Mouse (Mus musculus): ENCODE measurements around the gene Slain1.

The Slain1 gene

DNA sequence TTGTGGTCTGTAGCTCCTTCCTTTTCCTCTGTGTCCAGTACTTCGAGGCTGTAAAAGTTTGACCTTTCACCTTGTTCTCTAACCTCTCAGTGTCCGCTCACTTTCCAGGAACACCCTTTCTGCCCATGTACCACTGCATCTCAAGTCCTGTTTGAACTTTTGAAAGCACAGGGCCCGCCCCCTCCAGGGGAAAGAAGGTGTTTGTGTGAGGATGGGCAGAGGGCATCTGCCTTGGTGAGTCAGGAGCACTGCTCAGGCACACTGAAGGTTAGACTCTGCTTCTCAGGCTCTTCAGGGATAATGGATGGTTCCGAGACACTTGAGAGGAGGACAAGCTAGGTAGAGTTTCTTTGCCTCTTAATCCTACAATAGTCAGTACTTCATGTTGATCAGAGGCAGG is 7.8 kb downstream of the Slain1 start:
- in situ Hi-C loops (cut with MboI; ENCODE audit: low pct_unique_long_range_greater_than_20kb in 1 of 2, low sequenced_read_pairs in 2 of 2, unreplicated experiment in 1 of 2), result no loop called here

DNA sequence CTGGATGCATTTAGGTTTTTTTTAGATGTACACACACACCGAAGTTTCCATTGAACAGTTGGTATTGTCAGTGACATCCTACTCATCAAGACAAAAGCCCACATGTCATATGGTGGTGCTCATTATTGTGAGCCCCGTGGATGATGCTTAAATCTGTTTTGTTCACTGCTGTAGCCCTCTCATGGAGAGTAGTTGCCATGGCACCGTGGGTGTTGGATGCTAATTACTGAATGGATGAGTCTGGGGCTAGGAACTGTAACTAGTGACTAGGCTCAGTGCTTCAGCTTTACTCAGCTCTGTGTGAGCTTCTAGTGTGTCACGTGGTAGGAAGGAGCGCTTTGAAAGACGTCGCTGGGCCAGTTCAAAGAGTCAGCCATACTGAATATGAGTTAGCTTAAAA is 13.0 kb downstream of the Slain1 start:
- in situ Hi-C loops (cut with MboI; ENCODE audit: low pct_unique_long_range_greater_than_20kb in 1 of 2, low sequenced_read_pairs in 2 of 2, unreplicated experiment in 1 of 2), result no loop called here

- in situ Hi-C loops (cut with MboI; ENCODE audit: low pct_unique_long_range_greater_than_20kb in 1 of 2, low sequenced_read_pairs in 2 of 2, unreplicated experiment in 1 of 2), result no loop called here
Measured at GRCm38 (mm10) chr14:103664391-103664790, 14.4 kb downstream of the Slain1 start.

DNA sequence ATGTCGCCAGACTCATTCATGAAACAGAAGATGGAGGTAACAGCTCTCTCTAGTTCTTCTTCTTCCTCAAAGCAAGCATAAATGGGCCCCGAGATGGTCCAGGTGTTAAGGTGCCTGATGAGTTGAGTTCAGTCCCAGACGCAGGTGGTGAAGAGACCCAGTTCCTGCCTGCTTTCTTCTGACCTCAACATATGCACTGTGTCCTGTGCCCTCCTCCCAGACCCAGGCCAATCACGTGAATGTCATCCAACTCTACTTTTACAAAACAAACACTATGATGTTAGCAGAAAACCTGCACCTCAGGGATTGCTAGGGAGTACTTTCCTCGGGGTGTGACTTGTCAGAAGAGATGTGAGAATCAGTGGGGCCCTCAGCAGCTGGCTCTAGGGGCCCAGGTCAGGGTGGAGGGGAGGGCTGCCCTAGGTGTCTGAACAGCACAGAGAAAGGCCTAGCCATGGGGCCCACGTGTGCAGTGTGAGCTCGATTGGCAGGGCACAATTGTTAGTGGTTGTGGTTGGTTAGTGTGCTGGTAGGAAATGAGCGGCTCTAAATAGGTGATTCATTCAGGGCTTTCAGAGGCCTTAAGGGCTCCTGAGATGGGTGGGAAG is 16.4 kb downstream of the Slain1 start:
- in situ Hi-C loops (cut with MboI; ENCODE audit: low pct_unique_long_range_greater_than_20kb in 1 of 2, low sequenced_read_pairs in 2 of 2, unreplicated experiment in 1 of 2), result no loop called here

- in situ Hi-C loops (cut with MboI; ENCODE audit: low pct_unique_long_range_greater_than_20kb in 1 of 2, low sequenced_read_pairs in 2 of 2, unreplicated experiment in 1 of 2), result no loop called here
Measured at GRCm38 (mm10) chr14:103667036-103667435, 17.0 kb downstream of the Slain1 start.

DNA sequence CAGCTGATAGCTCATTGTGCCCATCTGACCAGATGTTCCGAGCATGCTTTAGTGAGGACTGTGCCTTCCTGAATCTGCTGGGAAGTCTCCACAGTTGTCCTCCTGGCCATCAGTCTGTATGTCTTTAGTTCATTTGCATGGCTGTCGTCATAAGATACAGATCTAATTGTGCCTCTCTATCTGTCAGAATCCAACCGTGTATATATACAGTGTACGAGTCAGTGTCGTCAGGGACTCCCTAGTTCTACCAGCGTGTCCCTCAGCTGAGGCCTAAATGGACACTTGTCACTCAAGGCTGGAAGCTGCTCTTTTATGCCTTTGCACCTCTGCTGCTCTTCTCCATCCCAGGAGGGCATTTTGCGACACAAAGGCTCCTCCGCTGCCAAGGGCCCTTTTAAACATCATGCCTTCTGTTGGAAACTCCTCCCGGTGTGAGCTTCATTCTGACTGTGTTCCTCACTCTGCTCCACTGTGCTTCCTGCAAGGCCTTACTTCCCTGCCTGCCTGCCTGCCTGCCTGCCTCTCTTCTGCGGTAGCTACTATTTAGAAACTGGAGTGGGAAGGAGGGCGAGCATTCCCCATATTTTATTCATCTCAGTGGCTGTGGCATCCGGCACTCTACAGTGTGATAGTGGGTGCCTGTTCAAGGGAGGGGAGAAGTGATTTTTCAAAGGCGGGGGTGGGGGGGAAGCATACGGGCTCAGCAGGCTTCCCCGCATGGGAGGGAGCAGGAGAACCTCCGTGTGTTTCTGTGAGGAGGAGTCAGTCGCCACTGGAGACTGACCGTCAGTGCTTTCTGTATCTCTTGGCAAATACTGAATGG is 29.6 kb downstream of the Slain1 start:
- in situ Hi-C loops (cut with MboI; ENCODE audit: low pct_unique_long_range_greater_than_20kb in 1 of 2, low sequenced_read_pairs in 2 of 2, unreplicated experiment in 1 of 2), result loop anchor here (10.0 kb wide), 1 partner anchor 125 kb away; no protein-coding TSS in a partner anchor

- in situ Hi-C loops (cut with MboI; ENCODE audit: low pct_unique_long_range_greater_than_20kb in 1 of 2, low sequenced_read_pairs in 2 of 2, unreplicated experiment in 1 of 2), result loop anchor here (10.0 kb wide), 1 partner anchor 126 kb away; no protein-coding TSS in a partner anchor
Measured at GRCm38 (mm10) chr14:103680285-103680819, 30.3 kb downstream of the Slain1 start.

- in situ Hi-C loops (cut with MboI; ENCODE audit: low pct_unique_long_range_greater_than_20kb in 1 of 2, low sequenced_read_pairs in 2 of 2, unreplicated experiment in 1 of 2), result loop anchor here (10.0 kb wide), 1 partner anchor 128 kb away; no protein-coding TSS in a partner anchor
Measured at GRCm38 (mm10) chr14:103682633-103683390, 32.8 kb downstream of the Slain1 start.

DNA sequence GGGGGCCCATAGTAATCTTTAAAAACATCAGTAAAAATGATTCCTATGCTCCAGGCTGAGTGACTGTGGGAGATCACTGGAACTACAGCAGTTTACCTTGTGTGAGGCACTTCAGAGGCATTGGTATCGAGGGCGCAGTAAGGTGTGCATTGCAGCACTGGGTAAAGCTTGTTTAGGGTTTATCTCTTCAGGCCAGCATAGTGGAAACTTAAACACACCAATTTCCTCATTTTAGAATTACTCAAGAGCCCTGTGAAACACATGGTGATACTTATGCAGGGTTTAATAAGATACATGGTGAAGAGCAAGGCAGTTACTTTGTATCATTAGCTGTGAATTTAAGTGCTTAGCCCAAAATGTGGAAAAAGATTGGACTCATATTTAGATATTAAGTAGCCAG is 37.0 kb downstream of the Slain1 start:
- in situ Hi-C loops (cut with MboI; ENCODE audit: low pct_unique_long_range_greater_than_20kb in 1 of 2, low sequenced_read_pairs in 2 of 2, unreplicated experiment in 1 of 2), result loop anchor here (10.0 kb wide), 1 partner anchor 132 kb away; no protein-coding TSS in a partner anchor

GRCm38 (mm10) chr14:103694295-103694694 is 44.3 kb downstream of the Slain1 start:
- in situ Hi-C loops (cut with MboI; ENCODE audit: low pct_unique_long_range_greater_than_20kb in 1 of 2, low sequenced_read_pairs in 2 of 2, unreplicated experiment in 1 of 2), result no loop called here

GRCm38 (mm10) chr14:103695620-103696019 is 45.6 kb downstream of the Slain1 start:
- in situ Hi-C loops (cut with MboI; ENCODE audit: low pct_unique_long_range_greater_than_20kb in 1 of 2, low sequenced_read_pairs in 2 of 2, unreplicated experiment in 1 of 2), result no loop called here

DNA sequence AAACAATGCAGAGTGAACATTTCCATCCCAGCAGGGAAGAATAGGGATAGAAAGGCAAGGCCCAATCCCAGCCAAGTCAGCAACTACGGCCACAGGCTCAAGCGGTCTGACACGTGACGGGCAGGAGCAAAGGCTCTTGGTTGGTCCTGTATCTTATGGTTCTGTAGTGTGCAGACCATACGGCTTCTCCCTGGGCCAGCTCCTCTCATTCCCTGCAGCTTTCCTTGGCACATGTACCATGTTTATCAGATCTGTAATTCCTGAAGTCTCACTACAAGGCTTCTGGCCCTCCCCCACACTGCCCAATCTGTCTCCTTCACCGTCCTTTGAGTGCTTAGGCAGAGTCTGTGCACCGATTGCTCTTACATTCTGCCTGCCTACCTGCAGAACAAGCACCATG is 47.1 kb downstream of the Slain1 start:
- in situ Hi-C loops (cut with MboI; ENCODE audit: low pct_unique_long_range_greater_than_20kb in 1 of 2, low sequenced_read_pairs in 2 of 2, unreplicated experiment in 1 of 2), result no loop called here

- in situ Hi-C loops (cut with MboI; ENCODE audit: low pct_unique_long_range_greater_than_20kb in 1 of 2, low sequenced_read_pairs in 2 of 2, unreplicated experiment in 1 of 2), result no loop called here
Measured at GRCm38 (mm10) chr14:103699308-103699707, 49.3 kb downstream of the Slain1 start.

DNA sequence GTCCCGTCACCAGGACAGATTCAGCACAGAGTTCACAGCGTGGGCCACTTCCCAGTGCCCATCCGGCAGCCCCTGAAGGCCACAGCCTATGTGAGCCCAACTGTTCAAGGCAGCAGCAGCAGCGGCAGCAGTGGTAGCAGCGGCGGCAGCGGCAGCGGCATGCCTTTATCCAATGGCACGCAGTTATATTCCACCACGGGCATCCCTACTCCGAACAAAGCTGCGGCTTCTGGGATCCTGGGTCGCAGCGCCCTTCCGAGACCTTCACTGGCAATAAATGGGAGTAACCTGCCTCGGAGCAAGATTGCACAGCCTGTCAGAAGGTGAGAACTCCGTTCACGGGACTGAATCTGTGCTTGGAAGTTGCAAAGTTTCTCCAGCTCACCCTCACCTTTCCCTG is 52.5 kb downstream of the Slain1 start:
- in situ Hi-C loops (cut with MboI; ENCODE audit: low pct_unique_long_range_greater_than_20kb in 1 of 2, low sequenced_read_pairs in 2 of 2, unreplicated experiment in 1 of 2), result no loop called here

- in situ Hi-C loops (cut with MboI; ENCODE audit: low pct_unique_long_range_greater_than_20kb in 1 of 2, low sequenced_read_pairs in 2 of 2, unreplicated experiment in 1 of 2), result no loop called here
Measured at GRCm38 (mm10) chr14:103704771-103705170, 54.7 kb downstream of the Slain1 start.

DNA sequence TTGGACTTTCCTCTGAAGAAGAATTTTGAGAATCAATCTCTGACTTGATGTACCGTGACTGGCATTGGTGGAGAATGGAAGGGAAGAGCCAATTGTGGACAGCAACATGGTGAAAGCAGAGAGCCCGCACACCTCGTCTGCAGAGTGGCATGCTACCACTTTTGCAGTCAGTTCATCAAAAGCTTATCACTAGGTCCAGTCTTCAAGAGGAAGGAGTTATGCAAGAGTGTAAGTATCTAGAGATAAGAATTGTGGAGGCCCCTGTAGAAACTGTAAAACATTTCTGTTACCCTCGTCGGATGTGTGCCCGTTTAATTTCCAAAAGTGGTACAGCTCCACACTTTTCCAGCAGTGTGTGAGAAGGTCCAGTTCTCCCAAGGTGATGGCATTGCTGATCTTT is 56.3 kb downstream of the Slain1 start:
- in situ Hi-C loops (cut with MboI; ENCODE audit: low pct_unique_long_range_greater_than_20kb in 1 of 2, low sequenced_read_pairs in 2 of 2, unreplicated experiment in 1 of 2), result no loop called here

DNA sequence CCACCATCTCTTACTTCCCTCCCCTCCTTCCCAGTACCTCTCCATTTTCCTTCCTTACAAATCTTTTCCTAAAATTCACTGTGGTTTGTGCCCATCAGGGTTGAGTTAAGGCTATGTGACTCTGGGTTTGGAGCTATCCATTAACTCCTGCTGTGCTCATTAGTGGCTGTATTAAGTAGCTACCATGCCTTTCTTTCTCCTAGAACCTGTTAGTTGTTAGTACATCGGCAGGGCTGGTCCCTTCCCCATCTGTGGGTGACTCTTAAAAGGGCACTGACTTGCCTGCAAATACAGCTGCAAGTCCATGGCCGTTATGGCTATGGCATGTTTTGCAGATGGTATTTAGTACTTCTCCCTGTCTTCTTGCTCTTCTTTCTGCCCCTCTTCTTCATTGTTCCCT is 58.6 kb downstream of the Slain1 start:
- in situ Hi-C loops (cut with MboI; ENCODE audit: low pct_unique_long_range_greater_than_20kb in 1 of 2, low sequenced_read_pairs in 2 of 2, unreplicated experiment in 1 of 2), result no loop called here

DNA sequence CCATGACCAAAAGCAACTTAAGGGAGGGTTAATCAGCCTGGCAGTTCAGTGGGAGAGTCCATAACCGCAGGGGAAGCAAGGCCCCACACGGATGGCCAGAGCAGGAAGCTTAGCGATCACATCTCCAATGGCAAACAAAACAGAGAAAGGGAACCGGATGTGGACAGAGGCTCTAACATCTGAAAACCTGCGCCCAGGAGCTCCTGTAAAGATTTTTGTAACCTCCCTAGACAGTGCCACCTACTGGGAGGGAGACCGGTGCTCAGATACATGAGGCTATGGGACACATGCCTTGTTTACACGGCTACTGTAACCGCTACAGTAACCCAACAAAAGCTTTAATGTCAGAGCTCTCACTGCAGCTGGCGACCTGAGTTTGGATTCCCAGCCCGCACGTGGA is 59.2 kb downstream of the Slain1 start:
- in situ Hi-C loops (cut with MboI; ENCODE audit: low pct_unique_long_range_greater_than_20kb in 1 of 2, low sequenced_read_pairs in 2 of 2, unreplicated experiment in 1 of 2), result no loop called here

DNA sequence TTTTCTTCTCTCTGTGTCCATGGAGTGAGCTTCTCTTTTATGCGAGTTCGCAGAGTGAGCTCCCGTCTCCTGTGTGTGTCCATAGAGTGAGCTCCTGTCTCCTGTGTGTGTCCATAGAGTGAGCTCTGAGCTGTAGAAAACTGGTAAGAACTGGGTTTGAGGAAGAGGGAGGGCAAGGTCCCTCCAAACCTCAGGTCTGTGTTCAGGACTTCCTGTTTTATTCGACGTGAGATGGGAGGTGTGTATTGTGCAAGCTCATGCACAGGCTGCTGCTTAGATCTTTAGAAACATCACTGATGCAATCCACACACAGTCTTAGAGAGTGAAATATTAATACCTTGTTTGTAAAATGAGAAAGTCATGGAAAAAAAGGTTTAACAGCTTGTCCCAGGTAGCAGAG is 63.0 kb downstream of the Slain1 start:
- in situ Hi-C loops (cut with MboI; ENCODE audit: low pct_unique_long_range_greater_than_20kb in 1 of 2, low sequenced_read_pairs in 2 of 2, unreplicated experiment in 1 of 2), result no loop called here
